Mouse (Mus musculus): ENCODE measurements at regions not wholly inside any gene's neighbourhood (a gene's known extent, or its start where the extent isn't known, plus 50 kb on each side); places are given as distances from the start of the nearest gene placed in this dataset.

DNA sequence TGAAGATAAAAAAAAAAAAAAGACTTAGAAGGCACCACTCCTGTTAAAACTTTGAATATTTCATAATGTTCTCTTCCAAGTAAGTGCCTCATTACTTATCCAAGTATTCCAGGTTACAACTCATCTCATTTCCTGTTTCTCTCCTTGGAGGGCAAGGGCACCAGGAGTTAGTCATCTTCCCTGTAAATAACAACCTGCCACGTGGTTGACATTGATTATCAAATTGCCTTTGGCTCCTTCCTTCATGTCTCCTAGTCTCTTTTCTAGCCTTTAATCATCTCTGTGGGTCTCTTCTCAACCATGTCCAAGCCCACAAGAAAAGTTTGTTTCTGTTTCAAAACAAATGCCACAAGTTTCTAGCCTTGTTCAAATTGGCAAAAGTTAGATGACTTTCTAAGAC is 116.1 kb downstream of the Dusp6 start:
- TF ChIP-seq CTCF (IDR thresholded peaks at IDR 0.05): no peak
- no peak for TF ChIP-seq EP300 (IDR thresholded peaks at IDR 0.05)
- DNase-seq (ENCODE audit: low spot score): no peak
- no peaks in the 10 kb centered on the region for H3K27me3 ChIP-seq (replicated peaks; ENCODE audit: insufficient read depth, low read length)
- H3K4me3 ChIP-seq (ENCODE audit: low read depth, low read length): no peak overlapping the region
- no peak overlapping the region for H3K9ac ChIP-seq (replicated peaks; ENCODE audit: low read depth)
- no peak overlapping the region for H3K27ac ChIP-seq (ENCODE audit: low read length)
- WGBS: 36% methylated on average over 1 of the region's 1 CpGs
- H3K9me3 ChIP-seq (ENCODE audit: low read length): no peaks in the 10 kb centered on the region
- no peaks in the 10 kb centered on the region for H3K36me3 ChIP-seq (ENCODE audit: insufficient read depth, low read length)
- H3K4me2 ChIP-seq (replicated peaks; ENCODE audit: low read depth, low read length): no peak overlapping the region
- no peak for ATAC-seq
- H3K4me1 ChIP-seq (ENCODE audit: insufficient read depth, low read depth, low read length): no peaks in the 10 kb centered on the region; the same call in 1 of the 2 replicates

DNA sequence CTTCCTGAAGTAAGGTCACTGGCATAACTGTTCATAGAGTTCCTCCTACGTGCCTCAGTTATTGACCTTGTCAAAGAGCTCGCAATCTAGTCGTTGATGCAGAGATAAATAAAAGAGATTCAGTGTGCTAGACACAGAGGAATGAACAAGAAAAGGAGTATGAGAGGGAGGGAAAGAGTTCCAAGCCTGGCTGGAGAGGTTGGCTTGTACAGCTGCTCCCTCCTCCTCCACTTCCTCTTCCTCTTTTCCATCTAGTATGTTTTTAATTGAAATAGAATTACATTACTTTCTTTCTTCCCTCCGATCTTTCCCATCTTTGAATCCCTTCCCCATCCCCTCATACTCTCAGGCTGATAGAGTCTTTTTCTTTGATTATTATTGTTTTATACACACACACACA is 117.1 kb downstream of the Dusp6 start:
- Histone ChIP-seq H3K9me3 (ENCODE audit: low read length) (no peaks in the 10 kb centered on the region), H3K4me3 (ENCODE audit: low read depth, low read length) (no peak overlapping the region), H3K36me3 (ENCODE audit: insufficient read depth, low read length) (no peaks in the 10 kb centered on the region), H3K4me1 (ENCODE audit: insufficient read depth, low read depth, low read length) (no peaks in the 10 kb centered on the region; the same call in 1 of the 2 replicates), H3K9ac (replicated peaks; ENCODE audit: low read depth) (no peak overlapping the region), H3K27ac (ENCODE audit: low read length) (no peak overlapping the region), H3K4me2 (replicated peaks; ENCODE audit: low read depth, low read length) (no peak overlapping the region), H3K27me3 (replicated peaks; ENCODE audit: insufficient read depth, low read length) (no peaks in the 10 kb centered on the region)
- 78% methylated on average over 4 of the region's 4 CpGs for WGBS
- ATAC-seq: no peak
- TF ChIP-seq EP300 (IDR thresholded peaks at IDR 0.05) (no peak), CTCF (IDR thresholded peaks at IDR 0.05) (no peak)
- no peak for DNase-seq (ENCODE audit: low spot score)

DNA sequence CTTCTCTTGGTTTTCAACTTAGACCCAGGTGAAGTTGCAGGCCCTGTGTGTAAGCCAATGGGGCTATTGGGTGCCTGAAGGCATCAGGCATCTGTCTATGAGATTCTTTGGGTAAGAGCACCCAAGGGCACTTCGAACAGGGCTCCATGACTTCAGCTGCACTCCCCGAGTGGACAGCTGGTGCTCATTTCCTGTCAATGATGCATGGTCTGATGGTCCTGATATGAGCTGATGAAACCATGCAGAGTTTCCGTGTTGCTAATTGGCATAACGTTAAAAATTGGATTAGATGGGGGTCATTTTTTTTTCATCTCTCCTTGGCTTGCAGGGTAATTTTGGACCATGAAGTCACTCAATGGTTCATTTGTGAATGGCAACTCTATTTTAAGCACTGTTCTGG is 120.0 kb downstream of the Dusp6 start:
- Histone ChIP-seq H3K9me3 (ENCODE audit: low read length) (no peaks in the 10 kb centered on the region), H3K36me3 (ENCODE audit: insufficient read depth, low read length) (no peaks in the 10 kb centered on the region), H3K27me3 (replicated peaks; ENCODE audit: insufficient read depth, low read length) (no peaks in the 10 kb centered on the region), H3K4me2 (replicated peaks; ENCODE audit: low read depth, low read length) (no peak overlapping the region), H3K9ac (replicated peaks; ENCODE audit: low read depth) (no peak overlapping the region), H3K4me1 (ENCODE audit: insufficient read depth, low read depth, low read length) (no peaks in the 10 kb centered on the region; the same call in 1 of the 2 replicates), H3K27ac (ENCODE audit: low read length) (no peak overlapping the region), H3K4me3 (ENCODE audit: low read depth, low read length) (no peak overlapping the region)
- ATAC-seq (no peak), DNase-seq (ENCODE audit: low spot score) (peak; percentile 17)
- WGBS: 46% methylated on average over 4 of the region's 4 CpGs
- no peak for TF ChIP-seq CTCF (IDR thresholded peaks at IDR 0.05)
- no peak for TF ChIP-seq EP300 (IDR thresholded peaks at IDR 0.05)

DNA sequence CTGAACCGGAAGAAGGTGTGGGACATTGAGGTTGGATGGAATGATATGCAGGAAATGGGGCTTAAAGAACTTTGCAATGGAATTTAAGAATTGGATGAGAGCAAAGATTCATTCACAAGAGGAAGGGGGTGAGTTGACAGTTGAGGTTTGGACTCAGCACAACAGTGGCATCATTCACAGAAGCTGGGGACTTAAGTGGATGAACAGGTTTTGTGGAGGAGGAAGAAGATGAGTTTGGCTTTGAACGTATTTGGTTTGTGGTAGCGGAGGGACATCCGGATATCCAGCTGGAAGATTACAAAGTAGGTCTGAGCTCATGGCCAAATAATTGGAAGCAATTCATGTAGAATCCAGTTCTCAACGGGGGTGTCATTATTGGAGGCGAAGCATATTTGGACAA is 121.3 kb downstream of the Dusp6 start:
- 72% methylated on average over 6 of the region's 6 CpGs for WGBS
- no peak overlapping the region for H3K4me2 ChIP-seq (replicated peaks; ENCODE audit: low read depth, low read length)
- H3K36me3 ChIP-seq (ENCODE audit: insufficient read depth, low read length): no peaks in the 10 kb centered on the region
- TF ChIP-seq CTCF (IDR thresholded peaks at IDR 0.05) (no peak), EP300 (IDR thresholded peaks at IDR 0.05) (no peak)
- no peak overlapping the region for H3K4me3 ChIP-seq (ENCODE audit: low read depth, low read length)
- H3K27me3 ChIP-seq (replicated peaks; ENCODE audit: insufficient read depth, low read length): no peaks in the 10 kb centered on the region
- H3K9ac ChIP-seq (replicated peaks; ENCODE audit: low read depth): no peak overlapping the region
- H3K4me1 ChIP-seq (ENCODE audit: insufficient read depth, low read depth, low read length): no peaks in the 10 kb centered on the region; the same call in 1 of the 2 replicates
- no peak for DNase-seq (ENCODE audit: low spot score)
- ATAC-seq: no peak
- no peaks in the 10 kb centered on the region for H3K9me3 ChIP-seq (ENCODE audit: low read length)
- H3K27ac ChIP-seq (ENCODE audit: low read length): no peak overlapping the region

DNA sequence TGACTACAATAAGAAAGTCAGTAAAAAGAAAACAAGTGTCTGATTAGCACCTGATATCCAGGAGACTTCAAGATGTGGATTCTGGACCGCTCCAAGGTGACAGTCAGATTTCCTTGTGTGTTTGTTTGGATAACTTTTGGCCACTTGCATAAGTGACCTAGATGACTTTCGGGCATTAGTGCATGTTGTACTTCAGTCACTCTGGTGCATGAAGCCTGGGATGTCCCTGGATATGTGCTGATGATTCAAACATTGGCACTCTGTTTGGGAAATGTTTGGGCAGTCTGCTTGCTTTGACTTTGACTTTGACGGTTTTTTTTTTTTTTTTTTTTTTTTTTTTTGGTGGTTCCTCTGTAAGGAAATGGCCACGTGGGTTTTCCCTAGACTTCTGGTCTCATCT is 121.8 kb downstream of the Dusp6 start:
- H3K9ac ChIP-seq (replicated peaks; ENCODE audit: low read depth): no peak overlapping the region
- H3K27me3 ChIP-seq (replicated peaks; ENCODE audit: insufficient read depth, low read length): no peaks in the 10 kb centered on the region
- no peaks in the 10 kb centered on the region for H3K9me3 ChIP-seq (ENCODE audit: low read length)
- ATAC-seq: no peak
- H3K27ac ChIP-seq (ENCODE audit: low read length): no peak overlapping the region
- H3K4me2 ChIP-seq (replicated peaks; ENCODE audit: low read depth, low read length): no peak overlapping the region
- H3K4me1 ChIP-seq (ENCODE audit: insufficient read depth, low read depth, low read length): no peaks in the 10 kb centered on the region; the same call in 1 of the 2 replicates
- WGBS: 53% methylated on average over 4 of the region's 4 CpGs
- no peak for DNase-seq (ENCODE audit: low spot score)
- no peaks in the 10 kb centered on the region for H3K36me3 ChIP-seq (ENCODE audit: insufficient read depth, low read length)
- TF ChIP-seq CTCF (IDR thresholded peaks at IDR 0.05) (no peak), EP300 (IDR thresholded peaks at IDR 0.05) (no peak)
- H3K4me3 ChIP-seq (ENCODE audit: low read depth, low read length): no peak overlapping the region

DNA sequence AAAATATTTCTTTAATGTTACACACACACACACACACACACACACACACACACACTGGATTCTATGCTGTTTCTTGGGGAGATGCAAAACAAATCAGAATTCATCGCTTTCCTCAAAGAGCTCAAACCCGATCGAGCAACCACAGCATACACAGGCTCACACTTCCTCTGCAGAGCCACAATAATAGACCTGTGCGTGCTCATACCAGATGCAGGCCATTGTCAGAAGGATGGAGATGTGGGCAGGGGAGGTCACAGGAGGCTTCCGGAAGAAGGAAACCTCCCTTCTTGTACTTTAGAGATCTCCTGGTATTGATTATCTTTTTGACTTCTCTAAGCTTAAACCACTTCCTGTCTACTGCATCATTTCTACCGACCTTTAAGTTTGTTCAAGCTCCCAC is 122.8 kb downstream of the Dusp6 start:
- no peak for ATAC-seq
- no peaks in the 10 kb centered on the region for H3K9me3 ChIP-seq (ENCODE audit: low read length)
- no peak for TF ChIP-seq CTCF (IDR thresholded peaks at IDR 0.05)
- no peak for TF ChIP-seq EP300 (IDR thresholded peaks at IDR 0.05)
- no peaks in the 10 kb centered on the region for H3K36me3 ChIP-seq (ENCODE audit: insufficient read depth, low read length)
- no peak overlapping the region for H3K4me3 ChIP-seq (ENCODE audit: low read depth, low read length)
- no peaks in the 10 kb centered on the region; the same call in 1 of the 2 replicates for H3K4me1 ChIP-seq (ENCODE audit: insufficient read depth, low read depth, low read length)
- H3K4me2 ChIP-seq (replicated peaks; ENCODE audit: low read depth, low read length): no peak overlapping the region
- no peak overlapping the region for H3K9ac ChIP-seq (replicated peaks; ENCODE audit: low read depth)
- 70% methylated on average over 6 of the region's 6 CpGs for WGBS
- DNase-seq (ENCODE audit: low spot score): no peak
- no peaks in the 10 kb centered on the region for H3K27me3 ChIP-seq (replicated peaks; ENCODE audit: insufficient read depth, low read length)
- no peak overlapping the region for H3K27ac ChIP-seq (ENCODE audit: low read length)

DNA sequence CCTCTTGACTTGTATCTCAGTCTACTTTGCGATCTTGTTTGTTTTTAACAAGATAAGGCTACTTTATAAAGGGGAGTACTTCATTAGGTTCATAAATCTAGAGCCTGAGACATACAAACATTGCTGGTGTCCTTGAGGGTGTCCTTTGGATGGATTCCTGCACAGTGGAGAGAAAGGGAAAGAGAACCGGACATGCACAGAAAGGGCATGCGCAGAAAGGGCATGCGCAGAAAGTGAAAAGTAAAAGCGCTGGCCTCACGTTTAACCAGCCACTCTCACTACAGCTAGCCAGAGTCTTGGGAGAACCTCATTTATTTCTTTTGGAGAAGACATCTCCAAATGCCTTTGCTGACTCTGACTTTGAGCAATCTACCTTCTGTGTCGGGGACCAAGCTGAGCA is 125.5 kb downstream of the Dusp6 start:
- H3K9me3 ChIP-seq (ENCODE audit: low read length): no peaks in the 10 kb centered on the region
- H3K4me2 ChIP-seq (replicated peaks; ENCODE audit: low read depth, low read length): no peak overlapping the region
- TF ChIP-seq EP300 (IDR thresholded peaks at IDR 0.05) (no peak), CTCF (IDR thresholded peaks at IDR 0.05) (no peak)
- H3K27ac ChIP-seq (ENCODE audit: low read length): no peak overlapping the region
- no peak overlapping the region for H3K9ac ChIP-seq (replicated peaks; ENCODE audit: low read depth)
- 73% methylated on average over 7 of the region's 7 CpGs for WGBS
- no peaks in the 10 kb centered on the region for H3K36me3 ChIP-seq (ENCODE audit: insufficient read depth, low read length)
- no peak overlapping the region for H3K4me3 ChIP-seq (ENCODE audit: low read depth, low read length)
- ATAC-seq (no peak), DNase-seq (ENCODE audit: low spot score) (no peak)
- H3K4me1 ChIP-seq (ENCODE audit: insufficient read depth, low read depth, low read length): no peaks in the 10 kb centered on the region
- no peaks in the 10 kb centered on the region for H3K27me3 ChIP-seq (replicated peaks; ENCODE audit: insufficient read depth, low read length)
